In the genomic region with DNA sequence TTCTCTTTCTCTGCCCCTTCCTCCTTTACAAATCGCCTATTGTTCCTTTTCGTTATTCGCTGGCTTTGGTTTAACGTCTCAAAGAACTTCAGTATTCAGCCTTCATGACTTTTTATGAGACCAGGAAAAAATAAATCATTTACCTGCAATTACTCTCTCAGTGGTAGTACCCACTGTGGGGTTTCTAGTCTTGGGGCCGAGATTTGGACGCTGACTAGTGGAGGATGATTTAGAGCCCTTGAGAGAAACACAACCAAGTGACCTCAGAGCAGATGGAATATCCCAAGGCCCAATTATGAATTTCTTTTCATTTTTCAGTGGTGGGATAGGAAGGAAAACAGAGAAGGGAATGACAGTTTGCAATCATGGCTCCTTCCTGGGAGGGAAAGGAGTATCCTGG, we compare ENCODE assay signal across 26 mouse cellular contexts.
"Had no signal": no experiment of that assay in that cellular context is flagged by ENCODE, and none has a peak within 500 bp of the region (broad histone marks: within the 10 kb centered on the region; RNA-seq: fewer than 3 reads in every experiment).

No protein-coding gene starts in this region.

- H3K4me2 ChIP-seq: heart, embryonic 12.5 days; hindbrain, embryonic 12.5 days; hindbrain, embryonic 14.5 days; limb, embryonic 13.5 days; limb, embryonic 15.5 days; liver, embryonic 12.5 days had no signal

- H3K27ac ChIP-seq: gastrocnemius, adult 2 months; heart, embryonic 10.5 days; hindbrain, embryonic 10.5 days; hindbrain, embryonic 12.5 days; hindbrain, embryonic 14.5 days; layer of hippocampus, adult 2 months; limb, embryonic 13.5 days; limb, embryonic 15.5 days; liver, embryonic 12.5 days; liver, embryonic 14.5 days had no signal

- H3K9me3 ChIP-seq: heart, embryonic 10.5 days; hindbrain, embryonic 12.5 days; limb, embryonic 15.5 days; liver, embryonic 12.5 days had no signal

- H3K27me3 ChIP-seq: heart, embryonic 12.5 days; hindbrain, embryonic 12.5 days; liver, embryonic 12.5 days had no signal

- H3K36me3 ChIP-seq: limb, embryonic 13.5 days; limb, embryonic 15.5 days had no signal

- DNase-seq: forebrain, postnatal 0 days; gastrocnemius, adult 2 months; gastrocnemius, postnatal 10 days; gastrocnemius, postnatal 25 days; heart, adult 18-20 months; heart, postnatal 10 days; heart, postnatal 4 days; kidney, adult 18-20 months; kidney, postnatal 14 days; kidney, postnatal 36 days; layer of hippocampus, postnatal 36 days; left cerebral cortex, postnatal 4 days; lung, adult 18-20 months had no signal

- H3K9ac ChIP-seq: forebrain, postnatal 0 days; heart, embryonic 12.5 days; hindbrain, embryonic 12.5 days; hindbrain, embryonic 14.5 days; limb, embryonic 13.5 days; limb, embryonic 15.5 days; liver, embryonic 12.5 days; liver, embryonic 14.5 days had no signal

- ATAC-seq: forebrain, postnatal 0 days; hindbrain, embryonic 16.5 days; inflammation-experienced regulatory T-cells, adult 6 months; intestine, postnatal 0 days; liver, embryonic 12.5 days had no signal

- H3K4me3 ChIP-seq: gastrocnemius, adult 2 months; heart, embryonic 10.5 days; heart, embryonic 12.5 days; hindbrain, embryonic 10.5 days; hindbrain, embryonic 12.5 days; layer of hippocampus, adult 2 months; limb, embryonic 13.5 days; limb, embryonic 15.5 days; liver, embryonic 12.5 days had no signal

- H3K4me1 ChIP-seq: heart, embryonic 10.5 days; heart, embryonic 12.5 days; hindbrain, embryonic 10.5 days; hindbrain, embryonic 12.5 days; limb, embryonic 15.5 days; liver, embryonic 12.5 days had no signal
